Mouse (Mus musculus) MEL (cell line): ENCODE measurements at regions not wholly inside any gene's neighbourhood (a gene's known extent, or its start where the extent isn't known, plus 50 kb on each side); places are given as distances from the start of the nearest gene placed in this dataset.

Experiments
- DNase-seq: peaks from one replicate; pipeline ENCODE4 v3.0.0; 2011; ENCODE audit warnings: low read depth, low spot score
- H3K27ac ChIP-seq: 2 replicates; pipeline ENCODE4 v1.5.1; 2012; ENCODE audit warnings: low read depth, mild to moderate bottlenecking, control low read depth, low read length, moderate library complexity; ENCODE audit not compliant: control insufficient read depth
- H3K27me3 ChIP-seq, 2 experiments: fragments of 150-350 bp in 1 of 2; sonication (generic) in 1 of 2; 2 replicates each; pipeline ENCODE4 v1.6.1; 2012; ENCODE audit warnings: low read length in 2 of 2, mild to moderate bottlenecking in 2 of 2, improper control_type of control experiment in 1 of 2, moderate library complexity in 1 of 2; ENCODE audit not compliant: insufficient read depth in 2 of 2, control insufficient read depth in 1 of 2
- H3K36me3 ChIP-seq, 2 experiments: 2 replicates each; pipeline ENCODE4 v1.6.1; 2012 to 2014; ENCODE audit warnings: low read length in 2 of 2, improper control_type of control experiment in 1 of 2, inconsistent platforms in 1 of 2, mild to moderate bottlenecking in 1 of 2; ENCODE audit not compliant: insufficient read depth in 2 of 2, control insufficient read depth in 1 of 2
- H3K4me1 ChIP-seq, 2 experiments: fragments of 150-350 bp in 1 of 2; sonication (generic) in 1 of 2; 2 replicates each; pipeline ENCODE4 v1.6.1; 2012; ENCODE audit warnings: low read length in 2 of 2, improper control_type of control experiment in 1 of 2, mild to moderate bottlenecking in 1 of 2; ENCODE audit not compliant: insufficient read depth in 2 of 2, control insufficient read depth in 1 of 2
- H3K4me3 ChIP-seq, 2 experiments: fragments of 150-350 bp in 1 of 2; sonication (generic) in 1 of 2; 2 replicates each; pipeline ENCODE4 v1.5.1; 2012; ENCODE audit warnings: low read depth in 2 of 2, low read length in 2 of 2, mild to moderate bottlenecking in 2 of 2, moderate library complexity in 2 of 2, control low read depth in 1 of 2, improper control_type of control experiment in 1 of 2; ENCODE audit not compliant: control insufficient read depth in 1 of 2, insufficient read depth in 1 of 2
- H3K79me2 ChIP-seq: 2 replicates; pipeline ENCODE4 v1.6.1; 2012; ENCODE audit warnings: mild to moderate bottlenecking, low read length, moderate library complexity; ENCODE audit not compliant: control insufficient read depth, poor library complexity, insufficient read depth
- H3K9ac ChIP-seq: 2 replicates; pipeline ENCODE4 v1.6.1; 2012; ENCODE audit warnings: low read depth, mild to moderate bottlenecking, control low read depth, low read length, moderate library complexity; ENCODE audit not compliant: control insufficient read depth, poor library complexity, severe bottlenecking
- H3K9me3 ChIP-seq: fragments of 150-350 bp; sonication (generic); replicated peaks from 2 replicates; pipeline ENCODE4 v1.6.1; 2012; ENCODE audit warnings: mild to moderate bottlenecking, low read length, improper control_type of control experiment, moderate library complexity; ENCODE audit not compliant: insufficient read depth
- BHLHE40 ChIP-seq: IDR thresholded peaks from 2 replicates; pipeline ENCODE4 v1.6.1; 2012; ENCODE audit warnings: low read depth, mild to moderate bottlenecking, inconsistent platforms, low read length, improper control_type of control experiment, borderline replicate concordance
- CHD1 ChIP-seq: IDR thresholded peaks from 2 replicates; pipeline ENCODE4 v1.6.1; 2012; ENCODE audit warnings: low read depth, mild to moderate bottlenecking, inconsistent platforms, low read length, improper control_type of control experiment
- CHD2 ChIP-seq: IDR thresholded peaks from 2 replicates; pipeline ENCODE4 v1.6.1; 2011; ENCODE audit warnings: low read length, improper control_type of control experiment
- E2F4 ChIP-seq: IDR thresholded peaks from 2 replicates; pipeline ENCODE4 v1.6.1; 2011; ENCODE audit warnings: low read depth, low read length, improper control_type of control experiment, borderline replicate concordance
- ELF1 ChIP-seq: IDR thresholded peaks from 2 replicates; pipeline ENCODE4 v1.6.1; 2014; ENCODE audit warnings: low read depth, mild to moderate bottlenecking, inconsistent platforms, low read length, improper control_type of control experiment, moderate library complexity
- GABPA ChIP-seq: IDR thresholded peaks from 2 replicates; pipeline ENCODE4 v1.6.1; 2012; ENCODE audit warnings: low read depth, mild to moderate bottlenecking, inconsistent platforms, low read length, improper control_type of control experiment, moderate library complexity
- GATA1 ChIP-seq: IDR thresholded peaks from 2 replicates; pipeline ENCODE4 v1.6.1; 2011; ENCODE audit warnings: low read depth, low read length, improper control_type of control experiment
- HCFC1 ChIP-seq: IDR thresholded peaks from 2 replicates; pipeline ENCODE4 v1.6.1; 2012; ENCODE audit warnings: low read depth, mild to moderate bottlenecking, inconsistent platforms, low read length, improper control_type of control experiment, moderate library complexity
- JUND ChIP-seq: IDR thresholded peaks from 2 replicates; pipeline ENCODE4 v1.6.1; 2011; ENCODE audit warnings: low read depth, mild to moderate bottlenecking, improper control_type of control experiment, low read length
- MAFK ChIP-seq: IDR thresholded peaks from 2 replicates; pipeline ENCODE4 v1.6.1; 2011; ENCODE audit warnings: low read depth, mild to moderate bottlenecking, low read length, improper control_type of control experiment, borderline replicate concordance
- MAX ChIP-seq: IDR thresholded peaks from 2 replicates; pipeline ENCODE4 v1.6.1; 2011; ENCODE audit warnings: low read length, improper control_type of control experiment
- MAZ ChIP-seq: IDR thresholded peaks from 2 replicates; pipeline ENCODE4 v1.6.1; 2012; ENCODE audit warnings: low read depth, mild to moderate bottlenecking, inconsistent platforms, low read length, improper control_type of control experiment
- MEF2A ChIP-seq: IDR thresholded peaks from 2 replicates; pipeline ENCODE4 v1.6.1; 2014; ENCODE audit warnings: low read depth, mild to moderate bottlenecking, inconsistent platforms, low read length, improper control_type of control experiment; ENCODE audit not compliant: poor library complexity, insufficient replicate concordance, severe bottlenecking; ENCODE audit errors: extremely low read depth
- MXI1 ChIP-seq: IDR thresholded peaks from 2 replicates; pipeline ENCODE4 v1.6.1; 2011; ENCODE audit warnings: mild to moderate bottlenecking, low read depth, low read length, improper control_type of control experiment
- NELFE ChIP-seq: IDR thresholded peaks from 2 replicates; pipeline ENCODE4 v1.6.1; 2011; ENCODE audit warnings: low read depth, low read length, improper control_type of control experiment
- NRF1 ChIP-seq: IDR thresholded peaks from 2 replicates; pipeline ENCODE4 v1.6.1; 2014; ENCODE audit warnings: low read depth, mild to moderate bottlenecking, inconsistent platforms, low read length, improper control_type of control experiment, moderate library complexity; ENCODE audit not compliant: poor library complexity, insufficient read depth, severe bottlenecking
- POLR2A ChIP-seq, 2 experiments: IDR thresholded peaks; 2 replicates each; pipeline ENCODE4 v1.6.1; 2011 to 2012; ENCODE audit warnings: low read length in 2 of 2, mild to moderate bottlenecking in 2 of 2, control low read depth in 1 of 2, improper control_type of control experiment in 1 of 2, low read depth in 1 of 2, moderate library complexity in 1 of 2; ENCODE audit not compliant: control insufficient read depth in 1 of 2, insufficient read depth in 1 of 2, poor library complexity in 1 of 2
- RAD21 ChIP-seq: IDR thresholded peaks from 2 replicates; pipeline ENCODE4 v1.6.1; 2011; ENCODE audit warnings: mild to moderate bottlenecking, low read depth, low read length, improper control_type of control experiment
- RCOR1 ChIP-seq: IDR thresholded peaks from 2 replicates; pipeline ENCODE4 v1.6.1; 2012; ENCODE audit warnings: low read depth, mild to moderate bottlenecking, inconsistent platforms, low read length, improper control_type of control experiment
- SIN3A ChIP-seq: IDR thresholded peaks from 2 replicates; pipeline ENCODE4 v1.6.1; 2012; ENCODE audit warnings: low read length, improper control_type of control experiment, inconsistent platforms
- SMC3 ChIP-seq: IDR thresholded peaks from 2 replicates; pipeline ENCODE4 v1.6.1; 2011; ENCODE audit warnings: low read depth, low read length, improper control_type of control experiment
- TAL1 ChIP-seq: IDR thresholded peaks from 2 replicates; pipeline ENCODE4 v1.6.1; 2012; ENCODE audit warnings: mild to moderate bottlenecking, inconsistent platforms, low read length, moderate library complexity, mixed read lengths
- TBP ChIP-seq: IDR thresholded peaks from 2 replicates; pipeline ENCODE4 v1.8.0; 2011; ENCODE audit warnings: low read depth, low read length, improper control_type of control experiment
- TCF12 ChIP-seq: IDR thresholded peaks from 2 replicates; pipeline ENCODE4 v1.6.1; 2014; ENCODE audit warnings: low read depth, mild to moderate bottlenecking, inconsistent platforms, low read length, improper control_type of control experiment, moderate library complexity
- USF1 ChIP-seq: IDR thresholded peaks from 2 replicates; pipeline ENCODE4 v1.6.1; 2014; ENCODE audit warnings: low read depth, mild to moderate bottlenecking, inconsistent platforms, low read length, improper control_type of control experiment, moderate library complexity
- ZNF384 ChIP-seq: IDR thresholded peaks from 2 replicates; pipeline ENCODE4 v1.6.1; 2012; ENCODE audit warnings: low read depth, mild to moderate bottlenecking, inconsistent platforms, low read length, improper control_type of control experiment

DNA sequence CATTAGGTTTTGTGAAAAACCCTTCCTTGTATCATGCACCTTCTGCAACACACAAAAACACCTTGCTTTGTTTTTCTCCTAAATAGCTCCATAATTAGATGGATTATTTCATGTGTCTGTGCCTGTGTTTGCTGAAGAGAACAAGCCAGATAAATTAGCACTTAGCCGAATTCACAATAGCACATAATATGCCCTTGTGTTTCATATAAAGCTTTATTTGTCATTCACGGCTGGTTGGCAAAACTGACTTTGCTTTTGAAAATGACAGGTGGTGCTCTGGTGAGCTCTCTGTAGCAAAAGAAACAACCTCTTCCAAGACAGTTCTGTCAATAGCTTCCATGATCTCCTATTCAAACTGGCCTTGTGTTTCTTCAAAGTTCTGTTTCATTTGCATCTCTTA lies 551.2 kb upstream of the Itga1 start:
- DNase-seq = no peak
- TF ChIP-seq ZNF384 (no peak), RAD21 (no peak), POLR2A (IDR thresholded peaks at IDR 0.05; ENCODE audit: control insufficient read depth in 1 of 2, insufficient read depth in 1 of 2, low read depth in 1 of 2, low read length in 2 of 2, poor library complexity in 1 of 2) (no peak), TBP (no peak), JUND (no peak), MAX (no peak), CHD1 (no peak), ELF1 (no peak), TAL1 (no peak), MAZ (no peak), RCOR1 (no peak), NELFE (no peak), NRF1 (no peak), MXI1 (no peak)
- H3K9ac ChIP-seq = no peak overlapping the region
- no peaks in the 10 kb centered on the region for H3K79me2 ChIP-seq
- no peak overlapping the region for H3K4me3 ChIP-seq
- H3K27ac ChIP-seq = no peak overlapping the region
- H3K4me1 ChIP-seq = no peaks in the 10 kb centered on the region
- H3K36me3 ChIP-seq = no peaks in the 10 kb centered on the region
- no peaks in the 10 kb centered on the region for H3K27me3 ChIP-seq
- no peaks in the 10 kb centered on the region for H3K9me3 ChIP-seq

DNA sequence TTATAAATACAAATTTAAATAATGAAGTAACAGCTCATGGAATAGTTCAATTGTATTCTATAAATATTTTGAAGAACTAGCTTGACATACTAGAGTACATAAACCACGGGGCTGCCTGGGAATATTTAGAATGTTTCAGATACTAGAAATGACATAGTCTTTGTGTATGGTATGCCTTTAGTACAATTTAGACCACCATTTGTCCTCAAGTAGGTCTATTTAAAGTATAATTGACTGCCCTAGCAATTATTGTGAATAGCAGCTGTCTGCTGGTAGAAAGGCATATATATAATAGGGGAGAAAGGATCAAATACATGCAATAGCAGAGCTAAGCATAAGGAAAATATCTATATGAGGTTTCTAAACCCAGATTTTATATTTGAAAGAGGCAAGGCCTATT lies 550.6 kb upstream of the Itga1 start:
- H3K36me3 ChIP-seq = no peaks in the 10 kb centered on the region
- no peak overlapping the region for H3K4me3 ChIP-seq
- H3K9me3 ChIP-seq = no peaks in the 10 kb centered on the region
- no peak overlapping the region for H3K27ac ChIP-seq
- H3K27me3 ChIP-seq = no peaks in the 10 kb centered on the region
- no peak for TF ChIP-seq CHD2
- no peak for TF ChIP-seq BHLHE40
- no peak for TF ChIP-seq E2F4
- TF ChIP-seq GATA1 = no peak
- TF ChIP-seq SIN3A = no peak
- no peak for TF ChIP-seq GABPA
- TF ChIP-seq HCFC1 = no peak
- no peak for TF ChIP-seq MAFK
- TF ChIP-seq SMC3 = no peak
- TF ChIP-seq TCF12 = no peak
- no peak for TF ChIP-seq TBP
- no peak for TF ChIP-seq NRF1
- TF ChIP-seq USF1 = no peak
- no peak for TF ChIP-seq MEF2A
- no peak for TF ChIP-seq CHD1
- no peak for TF ChIP-seq MAX
- DNase-seq = no peak
- no peak overlapping the region for H3K9ac ChIP-seq
- no peaks in the 10 kb centered on the region for H3K4me1 ChIP-seq
- H3K79me2 ChIP-seq = no peaks in the 10 kb centered on the region
